Mouse (Mus musculus) liver, postnatal 0 days (tissue): Measurements from ENCODE around the gene Aldh1l1. TPM values are rescaled to one million over a fixed set of nuclear protein-coding genes. Genes with fewer than 3 reads are reported as not detected.
"Not testable (repeated sequence)": the region's sequence is repeated elsewhere in the genome, so short reads cannot be mapped to it uniquely, and the experiment has no call there.

ENCODE experiments used
- ATAC-seq: fragments of 200-750 bp; cut with Nextera tagmentation; 2 replicates; pipeline ENCODE4 v1.8.0; 2017; ENCODE audit warnings: mild to moderate bottlenecking, moderate library complexity
- DNase-seq: peaks from one replicate; pipeline ENCODE4 v3.0.0-alpha.2; 2016
- H3K27ac ChIP-seq: fragments of 300-500 bp; sonication (generic); 2 replicates; pipeline ENCODE4 v1.5.1; 2014; ENCODE audit warnings: antibody characterized with exemption, moderate library complexity, mild to moderate bottlenecking, low read depth
- H3K27me3 ChIP-seq: fragments of 300-500 bp; sonication (generic); 2 replicates; pipeline ENCODE4 v1.6.1; 2014; ENCODE audit warnings: low read length, control low read depth, mixed read lengths; ENCODE audit not compliant: insufficient read depth
- H3K36me3 ChIP-seq: fragments of 300-500 bp; sonication (generic); replicated peaks from 2 replicates; pipeline ENCODE4 v1.6.1; 2014; ENCODE audit warnings: mild to moderate bottlenecking, control low read depth, low read length, moderate library complexity, mixed read lengths; ENCODE audit not compliant: insufficient read depth
- H3K4me1 ChIP-seq: fragments of 300-500 bp; sonication (generic); 2 replicates; pipeline ENCODE4 v1.6.1; 2014; ENCODE audit warnings: antibody characterized with exemption, mild to moderate bottlenecking, control low read depth; ENCODE audit not compliant: insufficient read depth
- H3K4me2 ChIP-seq: fragments of 300-500 bp; sonication (generic); 2 replicates; pipeline ENCODE4 v1.6.1; 2014; ENCODE audit warnings: low read depth, mild to moderate bottlenecking, low read length, moderate library complexity, mixed read lengths
- H3K4me3 ChIP-seq: fragments of 300-500 bp; sonication (generic); 2 replicates; pipeline ENCODE4 v1.5.1; 2014; ENCODE audit warnings: low read depth, low read length
- H3K9ac ChIP-seq: fragments of 300-500 bp; sonication (generic); replicated peaks from 2 replicates; pipeline ENCODE4 v1.6.1; 2014; ENCODE audit warnings: mild to moderate bottlenecking, moderate library complexity
- H3K9me3 ChIP-seq: fragments of 300-500 bp; sonication (generic); 2 replicates; pipeline ENCODE4 v1.6.1; 2016; ENCODE audit warnings: mild to moderate bottlenecking, control low read depth, low read length, mixed read lengths
- CTCF ChIP-seq: sonication (generic); IDR thresholded peaks from 2 replicates; pipeline ENCODE4 v1.5.1; 2016; ENCODE audit warnings: antibody characterized with exemption, low read depth
- EP300 ChIP-seq: IDR thresholded peaks from 2 replicates; pipeline ENCODE4 v1.6.1; 2016; ENCODE audit warnings: antibody characterized with exemption, low read depth, mild to moderate bottlenecking
- WGBS: fragments of 180-500 bp; shearing (Covaris S2); extraction: QIAGEN DNeasy Blood & Tissue Kit; methylation state at CpG from one replicate; pipeline ENCODE4 v1.1.7; 2014; ENCODE audit not compliant: insufficient replicate concordance; 5-methylcytosine and 5-hydroxymethylcytosine counted together
- polyA plus RNA-seq: library from polyadenylated mRNA; unstranded; fragments of >200 nt; fragmentation: Nextera tagmentation; extraction: Ambion mirVana; gene quantifications from 2 replicates; pipeline ENCODE4 v1.2.1, GENCODE M21; 2015

Aldh1l1 gene
- polyA plus RNA-seq, 1 experiment from 2014 or later: 114 TPM

- Histone ChIP-seq H3K36me3 (peaks cover 63% of the 10 kb centered on the region), H3K27me3 (no peaks in the 10 kb centered on the region), H3K4me1 (peaks cover 15% of the 10 kb centered on the region), H3K9ac (no peak overlapping the region), H3K4me3 (no peak overlapping the region), H3K4me2 (no peak overlapping the region), H3K9me3 (no peaks in the 10 kb centered on the region), H3K27ac (0 out of 2 replicates have a peak overlapping the region, but pooled peaks have one; percentile 26)
- ATAC-seq: peak; percentile 78
- TF ChIP-seq CTCF: no peak
- DNase-seq: peak; percentile 59
- WGBS: 48% methylated on average over 6 of the region's 6 CpGs
These were observed 143.3 kb downstream of the Aldh1l1 start for GRCm38 (mm10) chr6:90629506-90629905.

GRCm38 (mm10) chr6:90630427-90630826 lies 144.2 kb downstream of the Aldh1l1 start:
- ATAC-seq (no peak), DNase-seq (no peak)
- Histone ChIP-seq H3K27me3 (no peaks in the 10 kb centered on the region), H3K4me3 (no peak overlapping the region), H3K9ac (no peak overlapping the region), H3K4me1 (peaks cover 6% of the 10 kb centered on the region; the same call in 1 of the 2 replicates), H3K36me3 (peaks cover 64% of the 10 kb centered on the region), H3K9me3 (no peaks in the 10 kb centered on the region), H3K4me2 (no peak overlapping the region), H3K27ac (no peak overlapping the region)
- 83% methylated on average over 7 of the region's 7 CpGs for WGBS
- TF ChIP-seq CTCF: no peak
- TF ChIP-seq EP300: no peak

- peaks cover 64% of the 10 kb centered on the region for H3K36me3 ChIP-seq
- not testable (repeated sequence) for H3K9ac ChIP-seq, DNase-seq, H3K27me3 ChIP-seq, H3K4me3 ChIP-seq, ATAC-seq, H3K4me1 ChIP-seq, H3K4me2 ChIP-seq, H3K27ac ChIP-seq, H3K9me3 ChIP-seq
- TF ChIP-seq CTCF: peak; percentile 59
- 85% methylated on average over 3 of the region's 3 CpGs for WGBS
These were observed 146.3 kb downstream of the Aldh1l1 start for GRCm38 (mm10) chr6:90632526-90632925.

- DNase-seq (no peak), ATAC-seq (no peak)
- WGBS: 57% methylated on average over 4 of the region's 4 CpGs
- H3K4me1 ChIP-seq: no peaks in the 10 kb centered on the region
- H3K9me3 ChIP-seq: no peaks in the 10 kb centered on the region
- no peaks in the 10 kb centered on the region for H3K27me3 ChIP-seq
- no peak overlapping the region for H3K9ac ChIP-seq
- H3K4me2 ChIP-seq: no peak overlapping the region
- TF ChIP-seq CTCF (no peak), EP300 (no peak)
- H3K27ac ChIP-seq: no peak overlapping the region
- no peak overlapping the region for H3K4me3 ChIP-seq
- peaks cover 64% of the 10 kb centered on the region for H3K36me3 ChIP-seq
These were observed 148.9 kb downstream of the Aldh1l1 start for GRCm38 (mm10) chr6:90635081-90635480.

- H3K4me2 ChIP-seq: no peak overlapping the region
- no peaks in the 10 kb centered on the region for H3K27me3 ChIP-seq
- DNase-seq (no peak), ATAC-seq (no peak)
- H3K4me1 ChIP-seq: no peaks in the 10 kb centered on the region
- no peak overlapping the region for H3K9ac ChIP-seq
- WGBS: 83% methylated on average over 3 of the region's 3 CpGs
- TF ChIP-seq EP300 (no peak), CTCF (no peak)
- H3K27ac ChIP-seq: no peak overlapping the region
- no peaks in the 10 kb centered on the region for H3K9me3 ChIP-seq
- no peak overlapping the region for H3K4me3 ChIP-seq
- peaks cover 62% of the 10 kb centered on the region for H3K36me3 ChIP-seq
These were observed 149.4 kb downstream of the Aldh1l1 start for GRCm38 (mm10) chr6:90635611-90636010.

GRCm38 (mm10) chr6:90643057-90643456 lies 156.8 kb downstream of the Aldh1l1 start:
- H3K9ac ChIP-seq: no peak overlapping the region
- no peaks in the 10 kb centered on the region for H3K4me1 ChIP-seq
- no peak overlapping the region for H3K27ac ChIP-seq
- DNase-seq: no peak
- 79% methylated on average over 3 of the region's 3 CpGs for WGBS
- no peaks in the 10 kb centered on the region for H3K27me3 ChIP-seq
- H3K4me2 ChIP-seq: no peak overlapping the region
- TF ChIP-seq EP300 (no peak), CTCF (no peak)
- ATAC-seq: no peak
- no peak overlapping the region for H3K4me3 ChIP-seq
- H3K36me3 ChIP-seq: peaks cover 41% of the 10 kb centered on the region
- no peaks in the 10 kb centered on the region for H3K9me3 ChIP-seq

GRCm38 (mm10) chr6:90644965-90645364 lies 158.7 kb downstream of the Aldh1l1 start:
- no peak overlapping the region for H3K4me2 ChIP-seq
- H3K36me3 ChIP-seq: peaks cover 27% of the 10 kb centered on the region
- no peak for ATAC-seq
- no peak for DNase-seq
- no peaks in the 10 kb centered on the region for H3K4me1 ChIP-seq
- TF ChIP-seq EP300 (no peak), CTCF (no peak)
- H3K4me3 ChIP-seq: no peak overlapping the region
- no peak overlapping the region for H3K27ac ChIP-seq
- WGBS: 72% methylated on average over 4 of the region's 4 CpGs
- H3K27me3 ChIP-seq: no peaks in the 10 kb centered on the region
- H3K9ac ChIP-seq: no peak overlapping the region
- no peaks in the 10 kb centered on the region for H3K9me3 ChIP-seq
